Comparison of ENCODE assay signal across 1 mouse cellular context in the genomic region with DNA sequence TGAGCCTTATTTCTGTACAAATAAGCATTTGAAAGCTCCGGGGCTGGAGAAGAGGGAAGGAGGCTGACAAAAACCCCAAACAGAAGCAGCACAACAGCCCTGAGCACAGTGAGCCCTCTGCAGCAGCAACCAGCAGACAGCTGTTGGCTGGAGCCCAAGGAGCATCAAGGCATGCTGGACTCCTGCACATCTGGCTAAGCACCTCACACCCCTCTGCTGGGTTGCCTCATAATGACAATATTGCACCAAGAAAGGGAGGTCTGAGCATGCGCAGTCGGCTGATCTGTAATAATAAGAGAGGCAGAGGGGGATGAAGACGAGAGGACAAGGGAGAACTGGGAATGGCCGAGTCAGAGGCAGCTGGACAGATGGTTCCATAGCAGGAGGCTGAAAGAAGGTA.
TF ChIP-seq lines count a peak whose summit lies in the region.

No protein-coding gene starts in this region.

TF ChIP-seq in CH12.LX, 34 proteins besides CTCF, POLR2A, EP300 and RAD21 (continued from another document):
- TF ChIP-seq MAFK (IDR thresholded peaks at IDR 0.05; ENCODE audit: insufficient replicate concordance, low read length) = no peak
- TF ChIP-seq RCOR1 (conservative IDR thresholded peaks at IDR 0.05; ENCODE audit: low read depth, low read length) = no peak
